Mouse (Mus musculus) monocyte, adult 5-6 weeks (primary cell): ENCODE measurements around the gene Fau. TPM values are rescaled to one million over a fixed set of nuclear protein-coding genes. Genes with fewer than 3 reads are reported as not detected.

Experiments used
- ATAC-seq: fragments of 153-309, 156-312 bp; replicated peaks from 2 replicates; pipeline ENCODE4 v1.8.0; 2017; ENCODE audit warnings: mild to moderate bottlenecking; ENCODE audit not compliant: low TSS enrichment, insufficient number of reproducible peaks, severe bottlenecking, poor library complexity, low FRiP score
- total RNA-seq: library from RNA; stranded (forward); fragments of 200-1000, 200-491, 200-594 nt; gene quantifications from 3 replicates; pipeline ENCODE4 v1.2.3, GENCODE M21; 2017

The Fau gene
- total RNA-seq, 1 experiment from 2014 or later, result 3,035 TPM

DNA sequence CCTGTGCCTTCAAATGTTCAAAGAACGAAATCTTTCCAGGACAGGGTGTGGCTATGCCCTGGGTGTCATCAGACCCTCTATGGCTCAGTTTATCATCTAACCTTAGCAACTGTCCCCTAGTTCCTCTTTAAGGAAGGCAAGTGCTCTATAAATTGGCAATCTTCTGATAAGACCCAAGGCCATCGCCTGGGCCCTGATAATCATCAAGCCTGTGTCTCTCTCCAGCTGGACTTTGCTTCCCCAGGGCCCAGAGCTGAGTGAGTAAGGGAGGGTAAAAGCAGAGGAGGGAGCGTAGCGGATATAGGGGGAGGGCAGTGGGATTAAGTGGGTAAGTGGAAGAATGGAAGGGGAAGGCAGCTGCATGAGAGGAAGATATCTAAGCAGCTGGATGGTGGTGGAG lies 46.8 kb downstream of the Fau start:
- no peak for ATAC-seq

GRCm38 (mm10) chr19:6105586-6105985 lies 47.9 kb downstream of the Fau start, which contains the start of gene Naaladl1:
Gene Naaladl1 (plus strand): TSS chr19:6105782.
- ATAC-seq, result no peak

Other genes with a start within 250 kb of the Fau start
- gene Frmd8, start 182.6 kb upstream of the Fau start, total RNA-seq, result 32.8 to 50.6 TPM (median 34.5 TPM) in 3 replicates
- 64.4 to 73.5 TPM (median 69.7 TPM) in 3 replicates for gene Slc25a45, start 180.0 kb upstream of the Fau start, total RNA-seq
- gene Tigd3, start 163.7 kb upstream of the Fau start, total RNA-seq, result 0.64 to 0.97 TPM (median 0.95 TPM) in 3 replicates
- gene Dpf2, start 144.8 kb upstream of the Fau start, total RNA-seq, result 50.3 to 76.6 TPM (median 76.0 TPM) in 3 replicates
- 14.7 to 32.1 TPM (median 27.0 TPM) in 3 replicates for gene Cdc42ep2, start 133.0 kb upstream of the Fau start, total RNA-seq
- 16.7 to 31.5 TPM (median 26.8 TPM) in 3 replicates for gene Pola2, start 93.6 kb upstream of the Fau start, total RNA-seq
- not detected in 3 replicates for gene Slc22a20, start 71.7 kb upstream of the Fau start, total RNA-seq
- 45.8 to 78.2 TPM (median 59.2 TPM) in 3 replicates for gene Capn1, start 41.9 kb upstream of the Fau start, total RNA-seq
- gene Syvn1, start 11.3 kb upstream of the Fau start, total RNA-seq, result 7.7 to 16.8 TPM (median 11.2 TPM) in 3 replicates
- gene Mrpl49, start 59 bp upstream of the Fau start, total RNA-seq, result 10.1 to 30.8 TPM (median 29.6 TPM) in 3 replicates
- 4.8 to 9.3 TPM (median 8.4 TPM) in 3 replicates for gene Znhit2, start 3.3 kb downstream of the Fau start, total RNA-seq
- 5.5 to 18.5 TPM (median 8.9 TPM) in 3 replicates for gene Tm7sf2, start 10.5 kb downstream of the Fau start, total RNA-seq
- 61.1 to 80.8 TPM (median 75.6 TPM) in 3 replicates for gene Vps51, start 19.4 kb downstream of the Fau start, total RNA-seq
- gene Tmem262, start 22.2 kb downstream of the Fau start, total RNA-seq, result not detected in 3 replicates
- 0.43 TPM in 1 of 3 replicates, not detected in the others for gene Gm28374, start 24.4 kb downstream of the Fau start, total RNA-seq
- gene Zfpl1, start 27.1 kb downstream of the Fau start, total RNA-seq, result 29.3 to 49.8 TPM (median 34.6 TPM) in 3 replicates
- gene Cdca5, start 27.1 kb downstream of the Fau start, total RNA-seq, result 0.49 to 0.76 TPM (median 0.75 TPM) in 3 replicates
- 1.4 TPM in 1 of 3 replicates, not detected in the others for gene AC131692.1, start 36.6 kb downstream of the Fau start, total RNA-seq
- 1.3 TPM in 1 of 3 replicates, not detected in the others for gene Naaladl1, start 47.9 kb downstream of the Fau start, total RNA-seq
- gene Sac3d1, start 60.8 kb downstream of the Fau start, total RNA-seq, result 2.1 to 2.6 TPM (median 2.1 TPM) in 3 replicates
- 8.8 to 22.5 TPM (median 11.5 TPM) in 3 replicates for gene Snx15, start 70.5 kb downstream of the Fau start, total RNA-seq
- gene Batf2, start 83.1 kb downstream of the Fau start, total RNA-seq, result 0.78 to 5.3 TPM (median 1.9 TPM) in 3 replicates
- 4.8 to 9.6 TPM (median 5.8 TPM) in 3 replicates for gene Arl2, start 83.7 kb downstream of the Fau start, total RNA-seq
- not detected in 3 replicates for gene Majin, start 126.5 kb downstream of the Fau start, total RNA-seq
- gene Gpha2, start 168.5 kb downstream of the Fau start, total RNA-seq, result not detected in 3 replicates
- gene Ppp2r5b, start 178.0 kb downstream of the Fau start, total RNA-seq, result 15.6 to 22.7 TPM (median 18.0 TPM) in 3 replicates
- gene Atg2a, start 183.8 kb downstream of the Fau start, total RNA-seq, result 32.7 to 41.0 TPM (median 33.2 TPM) in 3 replicates
- 40.8 to 62.5 TPM (median 59.6 TPM) in 3 replicates for gene Ehd1, start 218.9 kb downstream of the Fau start, total RNA-seq
- 1.9 to 4.3 TPM (median 2.2 TPM) in 3 replicates for gene Cdc42bpg, start 248.6 kb downstream of the Fau start, total RNA-seq